Mouse (Mus musculus) stomach, postnatal 0 days (tissue): ENCODE results near the gene Wnt3.
A peak's percentile ranks its signal among the peaks of the same experiment; 100 is the strongest.

ENCODE experiments used
- CTCF ChIP-seq: IDR thresholded peaks from 2 replicates; pipeline ENCODE4 v1.5.1; 2016; ENCODE audit warnings: antibody characterized with exemption, low read depth, mild to moderate bottlenecking, moderate library complexity
- EP300 ChIP-seq: optimal IDR thresholded peaks from 2 replicates; pipeline ENCODE3; 2016; ENCODE audit warnings: antibody characterized with exemption

DNA sequence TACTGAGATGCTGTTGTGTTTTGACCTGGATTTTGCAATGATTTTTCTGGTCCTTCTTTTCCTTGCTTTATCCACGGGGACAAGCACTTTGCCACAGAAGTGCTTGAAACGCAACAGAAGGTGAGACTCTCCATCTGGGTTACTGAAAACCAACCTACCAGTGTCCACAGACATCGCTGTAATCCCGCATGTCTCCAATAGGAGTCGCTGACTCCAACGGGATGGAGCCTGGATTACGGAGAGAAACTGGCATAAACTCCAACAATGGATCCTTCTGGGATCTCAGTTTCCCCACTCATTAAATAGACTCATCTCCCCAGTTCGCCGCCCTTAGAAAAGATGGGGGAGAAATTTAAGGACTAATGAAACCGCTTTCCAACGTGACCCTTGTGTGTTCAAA lies 15.9 kb upstream of the Wnt3 start:
- no peak for TF ChIP-seq EP300
- TF ChIP-seq CTCF = peak; percentile 63
